Mouse (Mus musculus) heart, embryonic 15.5 days (tissue): ENCODE measurements around the gene Apln. TPM values are rescaled to one million over a fixed set of nuclear protein-coding genes. Genes with fewer than 3 reads are reported as not detected.

Experiments
- polyA plus RNA-seq: library from polyadenylated mRNA; unstranded; fragments of >200 nt; fragmentation: Nextera tagmentation; extraction: Ambion mirVana; gene quantifications from 2 replicates; pipeline ENCODE4 v1.2.1, GENCODE M21; 2015

Apln gene
- polyA plus RNA-seq, 1 experiment from 2014 or later, result 6.5 TPM

Other genes with a start within 250 kb of the Apln start
- 21.3 and 21.6 TPM in 2 replicates for gene Smarca1, start 141.9 kb downstream of the Apln start, polyA plus RNA-seq
- 10.8 and 13.2 TPM in 2 replicates for gene Ocrl, start 122.5 kb downstream of the Apln start, polyA plus RNA-seq
- gene Xpnpep2, start 73.9 kb upstream of the Apln start, polyA plus RNA-seq, result 0.49 and 0.70 TPM in 2 replicates
- 2.2 and 13.3 TPM in 2 replicates for gene Sash3, start 111.6 kb upstream of the Apln start, polyA plus RNA-seq
- gene Zdhhc9, start 174.0 kb upstream of the Apln start, polyA plus RNA-seq, result 3.1 and 4.2 TPM in 2 replicates
- 9.0 and 9.8 TPM in 2 replicates for gene Utp14a, start 222.0 kb upstream of the Apln start, polyA plus RNA-seq